Mouse (Mus musculus): ENCODE results near the gene Acoxl. TPM values are rescaled to one million over a fixed set of nuclear protein-coding genes. Genes with fewer than 3 reads are reported as not detected.

Acoxl gene
- polyA plus RNA-seq, 1 experiment = 0.25 TPM

- no peak overlapping the region for H3K4me3 ChIP-seq (ENCODE audit: extremely low read depth, insufficient read depth, insufficient read length)
- DNase-seq (ENCODE audit: low read depth in 1 of 2, low spot score in 2 of 2) = no peak
- peaks cover 7% of the 10 kb centered on the region; the same call in 1 of the 2 replicates for H3K4me1 ChIP-seq (ENCODE audit: control insufficient read depth, insufficient read depth, insufficient read length)
- H3K27me3 ChIP-seq (ENCODE audit: control insufficient read depth, insufficient read depth, low read length) = no peaks in the 10 kb centered on the region
- H3K36me3 ChIP-seq (ENCODE audit: control insufficient read depth, insufficient read depth, low read length) = no peaks in the 10 kb centered on the region
- 92% methylated on average over 5 of the region's 5 CpGs for WGBS
- H3K27ac ChIP-seq (ENCODE audit: insufficient read depth, low read length) = no peak overlapping the region
- TF ChIP-seq CTCF (IDR thresholded peaks at IDR 0.05; ENCODE audit: extremely low read depth, insufficient read depth, insufficient read length, insufficient replicate concordance) = no peak
- no peak for TF ChIP-seq POLR2A (IDR thresholded peaks at IDR 0.05; ENCODE audit: low read depth, low read length)
Measured at GRCm38 (mm10) chr2:128038259-128038890, 199.7 kb downstream of the Acoxl start.

GRCm38 (mm10) chr2:128041066-128041750 lies 202.5 kb downstream of the Acoxl start:
- Histone ChIP-seq H3K27me3 (ENCODE audit: control insufficient read depth, insufficient read depth, low read length) (no peaks in the 10 kb centered on the region), H3K4me3 (ENCODE audit: extremely low read depth, insufficient read depth, insufficient read length) (no peak overlapping the region), H3K27ac (ENCODE audit: insufficient read depth, low read length) (no peak overlapping the region), H3K36me3 (ENCODE audit: control insufficient read depth, insufficient read depth, low read length) (no peaks in the 10 kb centered on the region), H3K4me1 (ENCODE audit: control insufficient read depth, insufficient read depth, insufficient read length) (peaks cover 7% of the 10 kb centered on the region; the same call in 1 of the 2 replicates)
- no peak for TF ChIP-seq POLR2A (IDR thresholded peaks at IDR 0.05; ENCODE audit: low read depth, low read length)
- no peak for TF ChIP-seq CTCF (IDR thresholded peaks at IDR 0.05; ENCODE audit: extremely low read depth, insufficient read depth, insufficient read length, insufficient replicate concordance)
- WGBS = 22% methylated on average over 12 of the region's 12 CpGs
- DNase-seq (ENCODE audit: low read depth in 1 of 2, low spot score in 2 of 2) = peak; percentile 17 to 36

- no peak overlapping the region for H3K27ac ChIP-seq (ENCODE audit: insufficient read depth, low read length)
- WGBS = 43% methylated on average over 4 of the region's 4 CpGs
- peaks cover 2% of the 10 kb centered on the region; the same call in 1 of the 2 replicates for H3K4me1 ChIP-seq (ENCODE audit: control insufficient read depth, insufficient read depth, insufficient read length)
- no peaks in the 10 kb centered on the region for H3K27me3 ChIP-seq (ENCODE audit: control insufficient read depth, insufficient read depth, low read length)
- DNase-seq (ENCODE audit: low read depth in 1 of 2, low spot score in 2 of 2) = no peak
- H3K36me3 ChIP-seq (ENCODE audit: control insufficient read depth, insufficient read depth, low read length) = no peaks in the 10 kb centered on the region
- no peak overlapping the region for H3K4me3 ChIP-seq (ENCODE audit: extremely low read depth, insufficient read depth, insufficient read length)
- no peak for TF ChIP-seq POLR2A (IDR thresholded peaks at IDR 0.05; ENCODE audit: low read depth, low read length)
- TF ChIP-seq CTCF (IDR thresholded peaks at IDR 0.05; ENCODE audit: extremely low read depth, insufficient read depth, insufficient read length, insufficient replicate concordance) = no peak
Measured at GRCm38 (mm10) chr2:128046454-128046853, 207.8 kb downstream of the Acoxl start.

- Histone ChIP-seq H3K4me1 (ENCODE audit: control insufficient read depth, insufficient read depth, insufficient read length) (no peaks in the 10 kb centered on the region), H3K36me3 (ENCODE audit: control insufficient read depth, insufficient read depth, low read length) (no peaks in the 10 kb centered on the region), H3K27me3 (ENCODE audit: control insufficient read depth, insufficient read depth, low read length) (no peaks in the 10 kb centered on the region), H3K4me3 (ENCODE audit: extremely low read depth, insufficient read depth, insufficient read length) (no peak overlapping the region), H3K27ac (ENCODE audit: insufficient read depth, low read length) (no peak overlapping the region)
- TF ChIP-seq POLR2A (IDR thresholded peaks at IDR 0.05; ENCODE audit: low read depth, low read length) = no peak
- TF ChIP-seq CTCF (IDR thresholded peaks at IDR 0.05; ENCODE audit: extremely low read depth, insufficient read depth, insufficient read length, insufficient replicate concordance) = no peak
- 25% methylated on average over 4 of the region's 4 CpGs for WGBS
- DNase-seq (ENCODE audit: low read depth in 1 of 2, low spot score in 2 of 2) = no peak
Measured at GRCm38 (mm10) chr2:128054905-128055304, 216.2 kb downstream of the Acoxl start.

GRCm38 (mm10) chr2:128057872-128058271 lies 219.2 kb downstream of the Acoxl start:
- no peak for DNase-seq (ENCODE audit: low read depth in 1 of 2, low spot score in 2 of 2)
- TF ChIP-seq POLR2A (IDR thresholded peaks at IDR 0.05; ENCODE audit: low read depth, low read length) (no peak), CTCF (IDR thresholded peaks at IDR 0.05; ENCODE audit: extremely low read depth, insufficient read depth, insufficient read length, insufficient replicate concordance) (no peak)
- Histone ChIP-seq H3K4me1 (ENCODE audit: control insufficient read depth, insufficient read depth, insufficient read length) (peaks cover 8% of the 10 kb centered on the region), H3K36me3 (ENCODE audit: control insufficient read depth, insufficient read depth, low read length) (no peaks in the 10 kb centered on the region), H3K4me3 (ENCODE audit: extremely low read depth, insufficient read depth, insufficient read length) (no peak overlapping the region), H3K27ac (ENCODE audit: insufficient read depth, low read length) (no peak overlapping the region), H3K27me3 (ENCODE audit: control insufficient read depth, insufficient read depth, low read length) (no peaks in the 10 kb centered on the region)
- 43% methylated on average over 5 of the region's 5 CpGs for WGBS

GRCm38 (mm10) chr2:128058627-128059026 lies 220.0 kb downstream of the Acoxl start:
- TF ChIP-seq CTCF (IDR thresholded peaks at IDR 0.05; ENCODE audit: extremely low read depth, insufficient read depth, insufficient read length, insufficient replicate concordance) = no peak
- no peak for TF ChIP-seq POLR2A (IDR thresholded peaks at IDR 0.05; ENCODE audit: low read depth, low read length)
- 38% methylated on average over 1 of the region's 1 CpGs for WGBS

GRCm38 (mm10) chr2:128060213-128060612 lies 221.5 kb downstream of the Acoxl start:
- H3K4me3 ChIP-seq (ENCODE audit: extremely low read depth, insufficient read depth, insufficient read length) = no peak overlapping the region
- no peaks in the 10 kb centered on the region for H3K27me3 ChIP-seq (ENCODE audit: control insufficient read depth, insufficient read depth, low read length)
- TF ChIP-seq POLR2A (IDR thresholded peaks at IDR 0.05; ENCODE audit: low read depth, low read length) = no peak
- H3K4me1 ChIP-seq (ENCODE audit: control insufficient read depth, insufficient read depth, insufficient read length) = peaks cover 8% of the 10 kb centered on the region
- no peaks in the 10 kb centered on the region for H3K36me3 ChIP-seq (ENCODE audit: control insufficient read depth, insufficient read depth, low read length)
- 43% methylated on average over 6 of the region's 6 CpGs for WGBS
- no peak for DNase-seq (ENCODE audit: low read depth in 1 of 2, low spot score in 2 of 2)
- H3K27ac ChIP-seq (ENCODE audit: insufficient read depth, low read length) = no peak overlapping the region

More at GRCm38 (mm10) chr2:128058627-128059026, 220.0 kb downstream of the Acoxl start:
- H3K27me3 ChIP-seq (ENCODE audit: control insufficient read depth, insufficient read depth, low read length) = no peaks in the 10 kb centered on the region
- no peaks in the 10 kb centered on the region for H3K36me3 ChIP-seq (ENCODE audit: control insufficient read depth, insufficient read depth, low read length)
- no peak overlapping the region for H3K27ac ChIP-seq (ENCODE audit: insufficient read depth, low read length)
- DNase-seq (ENCODE audit: low read depth in 1 of 2, low spot score in 2 of 2) = no peak
- peaks cover 8% of the 10 kb centered on the region for H3K4me1 ChIP-seq (ENCODE audit: control insufficient read depth, insufficient read depth, insufficient read length)
- H3K4me3 ChIP-seq (ENCODE audit: extremely low read depth, insufficient read depth, insufficient read length) = no peak overlapping the region
